Mouse (Mus musculus): Measurements from ENCODE around the gene Isca2. TPM values are rescaled to one million over a fixed set of nuclear protein-coding genes. Genes with fewer than 3 reads are reported as not detected.

Gene Isca2
- polyA plus RNA-seq, 1 experiment from 2014 or later = 156 TPM

Other genes with a start within 250 kb of the Isca2 start
- gene Vsx2, start 203.5 kb upstream of the Isca2 start, polyA plus RNA-seq (2016; fragmentation: Nextera tagmentation; extraction: Ambion mirVana) = 6.6 and 6.9 TPM in 2 replicates
- 13.3 and 14.1 TPM in 2 replicates for gene Abcd4, start 155.8 kb upstream of the Isca2 start, polyA plus RNA-seq (2016; fragmentation: Nextera tagmentation; extraction: Ambion mirVana)
- gene Vrtn, start 132.2 kb upstream of the Isca2 start, polyA plus RNA-seq (2016; fragmentation: Nextera tagmentation; extraction: Ambion mirVana) = not detected in 2 replicates
- 1.8 and 1.9 TPM in 2 replicates for gene Syndig1l, start 74.4 kb upstream of the Isca2 start, polyA plus RNA-seq (2016; fragmentation: Nextera tagmentation; extraction: Ambion mirVana)
- gene Npc2, start 99 bp upstream of the Isca2 start, polyA plus RNA-seq (2016; fragmentation: Nextera tagmentation; extraction: Ambion mirVana) = 81.5 and 87.1 TPM in 2 replicates
- gene Ltbp2, start 103.3 kb downstream of the Isca2 start, polyA plus RNA-seq (2016; fragmentation: Nextera tagmentation; extraction: Ambion mirVana) = 0.26 and 0.33 TPM in 2 replicates
- gene Fcf1, start 197.6 kb downstream of the Isca2 start, polyA plus RNA-seq (2016; fragmentation: Nextera tagmentation; extraction: Ambion mirVana) = 129 and 134 TPM in 2 replicates
- 27.8 and 28.7 TPM in 2 replicates for gene Arel1, start 197.6 kb downstream of the Isca2 start, polyA plus RNA-seq (2016; fragmentation: Nextera tagmentation; extraction: Ambion mirVana)
- gene Ylpm1, start 223.1 kb downstream of the Isca2 start, polyA plus RNA-seq (2016; fragmentation: Nextera tagmentation; extraction: Ambion mirVana) = 36.8 and 40.1 TPM in 2 replicates

Data from neural tube, embryonic 12.5 days (tissue).